Comparison of ENCODE assay signal across 23 mouse cellular contexts in genomic region chr2:94173549-94173948, GRCm38 (mm10). TPM values are rescaled to one million over a fixed set of nuclear protein-coding genes. Genes with fewer than 3 reads are reported as not detected.
A peak's percentile ranks its signal among the peaks of the same experiment; 100 is the strongest.
DNase-seq lines count a peak whose midpoint lies in the region; ATAC-seq and TF ChIP-seq lines count a peak whose summit lies in the region.
"Had no signal": no experiment of that assay in that cellular context is flagged by ENCODE, and none has a peak within 500 bp of the region (broad histone marks: within the 10 kb centered on the region; RNA-seq: fewer than 3 reads in every experiment).

No protein-coding gene starts in this region.

- H3K79me2 ChIP-seq in liver, adult 2 months (ENCODE audit: control insufficient read depth, insufficient read depth, low read length), result no peaks in the 10 kb centered on the region

- no peak overlapping the region for H3K4me3 ChIP-seq in liver, adult 2 months (ENCODE audit: insufficient read depth, low read depth, low read length)
- H3K4me3 ChIP-seq in liver, postnatal 0 days (ENCODE audit: low read depth, low read length), result no peak overlapping the region
- no peak overlapping the region for H3K4me3 ChIP-seq in embryonic fibroblast, embryonic 13.5 days (ENCODE audit: insufficient read depth, low read length)
- H3K4me3 ChIP-seq in intestine, embryonic 15.5 days (replicated peaks), result no peak overlapping the region
- H3K4me3 ChIP-seq: gastrocnemius, adult 2 months; hindbrain, embryonic 10.5 days; hindbrain, embryonic 13.5 days had no signal

- H3K4me1 ChIP-seq in liver, adult 2 months (ENCODE audit: control insufficient read depth, insufficient read depth, low read length), result peaks cover 1% of the 10 kb centered on the region; the same call in 1 of the 2 replicates
- peaks cover 9% of the 10 kb centered on the region; the same call in 1 of the 2 replicates for H3K4me1 ChIP-seq in liver, postnatal 0 days (ENCODE audit: insufficient read depth)
- peaks cover 2% of the 10 kb centered on the region for H3K4me1 ChIP-seq in embryonic fibroblast, embryonic 13.5 days (ENCODE audit: control insufficient read depth, insufficient read depth, low read length)
- peaks cover 7% of the 10 kb centered on the region; the same call in 1 of the 2 replicates for H3K4me1 ChIP-seq in intestine, embryonic 15.5 days (replicated peaks)

- ATAC-seq in liver, postnatal 0 days, result no peak
- ATAC-seq in intestine, embryonic 15.5 days, result no peak
- ATAC-seq: forebrain, embryonic 14.5 days; forebrain, postnatal 0 days; hindbrain, embryonic 16.5 days; inflammation-experienced regulatory T-cells, adult 6 months; intestine, postnatal 0 days; Patski had no signal

- TF ChIP-seq CTCF in liver, adult 2 months (IDR thresholded peaks at IDR 0.05; ENCODE audit: low read depth, low read length), result no peak
- no peak for TF ChIP-seq CTCF in liver, postnatal 0 days (IDR thresholded peaks at IDR 0.05; ENCODE audit: low read depth)
- TF ChIP-seq CTCF in embryonic fibroblast, embryonic 13.5 days (IDR thresholded peaks at IDR 0.05; ENCODE audit: borderline replicate concordance, insufficient read depth, low read length), result no peak

- H3K36me3 ChIP-seq in liver, adult 2 months (ENCODE audit: control insufficient read depth, insufficient read depth, low read length), result no peaks in the 10 kb centered on the region
- no peaks in the 10 kb centered on the region for H3K36me3 ChIP-seq in liver, postnatal 0 days (replicated peaks; ENCODE audit: insufficient read depth, low read length)
- no peaks in the 10 kb centered on the region for H3K36me3 ChIP-seq in intestine, embryonic 15.5 days
- H3K36me3 ChIP-seq: hindbrain, embryonic 10.5 days; hindbrain, embryonic 13.5 days had no signal

- no peaks in the 10 kb centered on the region for H3K9me3 ChIP-seq in liver, postnatal 0 days (ENCODE audit: low read length)
- H3K9me3 ChIP-seq in intestine, embryonic 15.5 days, result no peaks in the 10 kb centered on the region
- H3K9me3 ChIP-seq: hindbrain, embryonic 10.5 days; hindbrain, embryonic 13.5 days had no signal

- DNase-seq in adrenal gland, adult 2 months, result peak; percentile 60
- no peak for DNase-seq in adrenal gland, postnatal 4 days (ENCODE audit: low spot score in 2 of 2)
- peak; percentile 65 for DNase-seq in liver, adult 2 months (ENCODE audit: extremely low read depth, low read depth, low spot score)
- no peak for DNase-seq in liver, postnatal 0 days
- DNase-seq in heart, postnatal 4 days, result no peak
- DNase-seq: cerebellum, adult 18-20 months; cerebellum, adult 9-10 months; cerebellum, postnatal 14 days; forebrain, postnatal 0 days; gastrocnemius, adult 2 months; gastrocnemius, postnatal 14 days; heart, adult 11 months; kidney, adult 2 months had no signal

- no peak for TF ChIP-seq POLR2A in liver, adult 2 months (IDR thresholded peaks at IDR 0.05; ENCODE audit: extremely low read depth, insufficient read depth, low read length)
- no peak for TF ChIP-seq POLR2A in embryonic fibroblast, embryonic 13.5 days (IDR thresholded peaks at IDR 0.05; ENCODE audit: low read depth, low read length)

- H3K27me3 ChIP-seq in liver, adult 2 months (ENCODE audit: control insufficient read depth, insufficient read depth, low read length), result no peaks in the 10 kb centered on the region
- H3K27me3 ChIP-seq in liver, postnatal 0 days (ENCODE audit: insufficient read depth, low read length), result no peaks in the 10 kb centered on the region
- H3K27me3 ChIP-seq in intestine, embryonic 15.5 days (replicated peaks), result no peaks in the 10 kb centered on the region
- H3K27me3 ChIP-seq: hindbrain, embryonic 13.5 days; Patski had no signal

- no peak overlapping the region for H3K27ac ChIP-seq in liver, adult 2 months (replicated peaks; ENCODE audit: insufficient read depth, low read depth, low read length)
- no peak overlapping the region for H3K27ac ChIP-seq in liver, postnatal 0 days (ENCODE audit: low read depth)
- peak overlapping the region; percentile 95 for H3K27ac ChIP-seq in embryonic fibroblast, embryonic 13.5 days (ENCODE audit: insufficient read depth, low read length)
- H3K27ac ChIP-seq in intestine, embryonic 15.5 days, result no peak overlapping the region
- H3K27ac ChIP-seq: gastrocnemius, adult 2 months; hindbrain, embryonic 10.5 days; hindbrain, embryonic 13.5 days had no signal

- no peak overlapping the region for H3K9ac ChIP-seq in liver, adult 2 months (ENCODE audit: low read depth, low read length)
- H3K9ac ChIP-seq in liver, postnatal 0 days (replicated peaks), result no peak overlapping the region
- H3K9ac ChIP-seq in intestine, embryonic 15.5 days, result no peak overlapping the region
- H3K9ac ChIP-seq: forebrain, postnatal 0 days; hindbrain, embryonic 13.5 days had no signal

- TF ChIP-seq EP300 in liver, postnatal 0 days (IDR thresholded peaks at IDR 0.05; ENCODE audit: low read depth), result no peak

- no peak overlapping the region for H3K4me2 ChIP-seq in liver, postnatal 0 days (ENCODE audit: low read depth, low read length)
- no peak overlapping the region for H3K4me2 ChIP-seq in intestine, embryonic 15.5 days (replicated peaks)
- H3K4me2 ChIP-seq: heart, embryonic 11.5 days; hindbrain, embryonic 13.5 days had no signal

- WGBS in liver, adult 2 months, result 77% methylated on average over 13 of the region's 13 CpGs
- 86% methylated on average over 13 of the region's 13 CpGs for WGBS in liver, postnatal 0 days (ENCODE audit: insufficient replicate concordance)
- 91% methylated on average over 13 of the region's 13 CpGs for WGBS in intestine, embryonic 15.5 days

RNA-seq across cellular contexts. Expression of gene Hsd17b12, which starts 15.8 kb away (rescaled TPM):
- 100 to 1,000 TPM; 224 to 227 TPM for total RNA-seq in adrenal gland, adult 2 months (2021)
- polyA plus RNA-seq in adrenal gland, adult 2 months (2012; rRNA removed), result 89.5 and 97.8 TPM in 2 replicates
- total RNA-seq in adrenal gland, postnatal 4 days (2021), result 10 to 100 TPM; 87.0 to 95.3 TPM
- total RNA-seq in liver, adult 2 months (2014; rRNA removed), result 120 and 144 TPM in 2 replicates
- polyA plus RNA-seq in liver, adult 2 months (2012; rRNA removed), result 49.7 and 68.5 TPM in 2 replicates
- polyA plus RNA-seq in liver, postnatal 0 days (2015; fragmentation: Nextera tagmentation; extraction: Ambion mirVana), result 61.8 and 70.1 TPM in 2 replicates
- 141 and 162 TPM in 2 replicates for polyA plus RNA-seq in embryonic fibroblast, embryonic 13.5 days (2011; ENCODE audit: insufficient read length, low read depth, missing spikeins)
- polyA plus RNA-seq in intestine, embryonic 15.5 days (2015; fragmentation: Nextera tagmentation; extraction: Ambion mirVana), result 157 and 159 TPM in 2 replicates
- 10 to 100 TPM; 39.7 to 44.8 TPM for total RNA-seq in heart, postnatal 4 days (2021)

Comparison
In these comparisons a context has a peak if more than half of its experiments do, and no peak if none do; other contexts are left out.
1. DNase-seq: peak in adrenal gland, adult 2 months (single experiment) and liver, adult 2 months (single experiment); none in adrenal gland, postnatal 4 days (0 of 2), liver, postnatal 0 days (single experiment) and heart, postnatal 4 days (single experiment).